Mouse (Mus musculus) telencephalon, adult 2 months (tissue): ENCODE results near the gene Fosb.
A peak's percentile ranks its signal among the peaks of the same experiment; 100 is the strongest.

Experiments
- DNase-seq: peaks from one replicate; pipeline ENCODE4 v3.0.0-alpha.2; 2011; ENCODE audit warnings: low read depth, low spot score

The Fosb gene

GRCm38 (mm10) chr7:19306819-19307738, 2.8 kb downstream of the Fosb start:
- DNase-seq = no peak

DNA sequence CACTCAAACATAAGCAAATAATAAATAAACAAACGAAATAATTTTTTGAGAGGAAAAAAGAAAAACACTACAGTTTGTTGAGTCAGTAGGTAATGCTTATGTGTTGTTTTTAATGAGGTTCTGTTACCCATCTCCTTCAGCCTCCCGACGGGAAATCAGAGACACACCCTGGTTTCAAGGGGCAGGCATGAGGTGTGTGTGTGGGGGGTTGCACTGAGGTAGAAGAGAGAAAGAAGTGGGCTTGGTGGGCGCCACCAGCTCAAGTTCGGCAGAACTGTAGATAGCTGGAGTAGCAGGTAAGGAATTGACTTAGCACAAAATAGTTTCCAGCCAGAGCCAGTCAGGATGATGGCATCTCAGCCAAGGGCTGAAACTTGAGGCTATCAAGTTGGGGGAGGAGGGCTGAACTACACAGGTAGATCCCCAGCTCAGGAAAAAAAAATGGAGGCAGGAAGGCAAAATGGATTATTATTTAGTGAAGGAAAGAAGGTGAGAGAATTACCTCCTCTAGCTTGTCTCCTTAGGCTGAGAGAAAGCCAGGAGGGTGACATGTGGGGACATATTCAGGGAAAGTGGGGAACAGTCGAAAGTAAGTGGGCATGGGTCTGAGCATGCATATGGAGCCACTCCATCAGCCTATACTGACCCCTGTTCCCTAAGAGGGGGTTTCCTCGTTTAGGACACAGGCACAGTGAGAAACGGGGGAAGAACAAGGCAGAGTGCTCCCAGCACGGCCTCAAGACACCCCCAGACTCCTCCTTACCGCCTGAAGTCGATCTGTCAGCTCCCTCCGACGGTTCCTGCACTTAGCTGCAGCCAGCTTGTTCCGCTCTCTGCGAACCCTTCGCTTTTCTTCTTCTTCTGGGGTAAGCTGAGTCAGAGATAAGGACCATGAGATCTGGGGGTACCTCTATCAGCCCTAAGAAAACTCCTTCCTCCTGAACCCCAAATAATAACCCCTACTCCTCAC, 3.8 kb downstream of the Fosb start:
- no peak for DNase-seq

DNA sequence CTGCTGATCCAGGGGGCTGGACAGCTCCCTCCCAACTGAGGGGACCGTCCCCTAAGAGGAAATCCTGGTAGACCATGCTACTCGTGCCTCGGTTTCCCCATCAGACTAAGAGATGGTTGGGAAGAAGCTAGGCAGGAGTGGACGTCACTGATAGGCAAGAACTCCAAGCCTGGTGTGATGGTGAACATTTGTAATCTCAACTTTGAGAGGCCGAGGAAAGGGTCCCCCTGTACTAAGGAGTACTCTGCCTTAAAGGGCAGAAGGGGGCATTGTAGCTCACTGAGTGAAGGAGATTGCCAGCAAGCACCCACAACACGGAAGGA, 4.5 kb downstream of the Fosb start:
- no peak for DNase-seq

DNA sequence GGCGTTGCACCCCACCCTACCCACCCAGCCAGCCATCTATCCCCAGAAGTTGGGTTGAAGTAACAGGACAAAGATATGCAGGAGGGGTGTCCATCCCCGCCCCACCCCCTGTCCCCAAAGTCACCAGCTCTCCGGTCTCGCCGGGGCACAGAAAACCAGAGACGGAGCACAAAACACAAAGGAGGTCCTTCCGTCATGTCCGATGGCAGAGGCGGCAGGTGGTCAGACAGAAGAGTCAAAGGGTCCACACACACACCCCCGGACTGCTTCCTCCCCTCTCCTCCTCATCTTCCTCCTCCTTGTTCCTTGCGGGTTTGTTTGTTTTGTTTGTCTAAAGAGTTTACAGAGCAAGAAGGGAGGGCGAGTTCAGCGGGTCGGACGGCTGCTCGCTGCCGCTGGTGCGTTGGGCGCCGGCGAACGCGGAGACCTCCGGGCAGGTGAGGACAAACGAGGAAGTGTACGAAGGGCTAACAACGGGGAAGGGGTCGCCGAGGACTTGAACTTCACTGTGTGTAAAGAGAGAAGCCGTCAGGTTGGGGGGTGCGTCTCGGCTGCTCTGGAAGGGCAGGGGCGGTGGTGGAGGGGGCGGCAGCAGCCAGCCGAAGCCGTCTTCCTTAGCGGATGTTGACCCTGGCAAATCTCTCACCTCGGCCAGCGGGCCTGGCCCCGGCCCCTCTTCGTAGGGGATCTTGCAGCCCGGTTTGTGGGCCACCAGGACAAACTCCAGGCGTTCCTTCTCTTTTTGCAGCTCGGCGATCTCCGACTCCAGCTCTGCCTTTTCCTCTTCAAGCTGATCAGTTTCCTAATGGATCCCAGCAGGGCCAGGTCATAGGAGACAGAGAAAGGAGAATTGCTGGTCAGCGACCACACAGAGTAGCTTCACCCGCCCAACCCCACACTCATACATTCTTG, 5.1 kb downstream of the Fosb start:
- DNase-seq = no peak

- DNase-seq = no peak
These were observed 6.1 kb downstream of the Fosb start for GRCm38 (mm10) chr7:19303770-19304169.

DNA sequence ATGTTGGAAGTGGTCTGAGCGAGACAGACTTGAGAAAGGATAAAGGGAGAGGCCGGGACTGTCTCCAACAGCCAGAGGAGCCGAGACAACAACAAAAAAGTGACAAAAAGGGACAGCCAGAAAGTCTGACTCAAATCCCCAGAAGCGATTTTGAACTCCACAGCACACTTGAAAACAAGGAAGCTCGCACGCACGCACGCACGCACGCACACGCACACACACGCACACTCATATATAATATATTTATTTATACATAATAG, 6.9 kb downstream of the Fosb start:
- DNase-seq = no peak

DNA sequence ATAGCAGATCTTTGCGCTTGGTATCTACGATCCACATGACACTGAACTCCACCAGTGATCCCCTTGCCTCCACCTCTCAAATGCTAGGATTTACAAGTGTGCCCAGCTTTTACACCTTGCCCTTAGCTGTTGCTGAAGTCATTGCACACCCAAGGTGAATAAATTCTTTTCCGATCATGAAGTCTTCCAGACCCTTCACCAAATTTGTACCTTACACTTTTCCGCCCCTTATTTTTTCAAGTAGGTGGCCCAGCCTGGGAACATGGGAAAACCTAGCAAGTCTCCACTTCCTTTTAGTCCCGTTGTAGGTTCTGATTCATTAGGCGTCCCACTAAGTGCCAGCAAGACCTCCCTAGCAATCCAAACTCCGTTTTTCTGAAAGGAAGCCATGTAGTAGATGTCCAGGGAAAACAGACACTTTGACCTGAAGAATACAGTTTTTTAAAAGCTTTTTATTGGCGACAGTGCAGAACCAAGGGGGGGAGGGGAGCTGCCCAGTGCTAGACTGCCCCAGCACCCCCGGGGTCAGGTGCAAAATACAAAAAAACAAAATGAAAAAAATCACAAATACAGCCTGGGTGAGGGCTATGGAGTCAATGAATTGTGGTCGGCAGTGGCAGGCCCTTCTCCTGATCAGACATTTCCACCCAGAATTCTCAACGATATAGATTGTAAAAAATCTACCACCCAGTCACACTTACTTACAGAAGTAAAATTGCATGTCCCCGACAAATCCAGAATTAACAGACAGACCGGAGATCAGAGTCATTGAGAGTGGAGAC, 7.4 kb downstream of the Fosb start:
- no peak for DNase-seq

DNA sequence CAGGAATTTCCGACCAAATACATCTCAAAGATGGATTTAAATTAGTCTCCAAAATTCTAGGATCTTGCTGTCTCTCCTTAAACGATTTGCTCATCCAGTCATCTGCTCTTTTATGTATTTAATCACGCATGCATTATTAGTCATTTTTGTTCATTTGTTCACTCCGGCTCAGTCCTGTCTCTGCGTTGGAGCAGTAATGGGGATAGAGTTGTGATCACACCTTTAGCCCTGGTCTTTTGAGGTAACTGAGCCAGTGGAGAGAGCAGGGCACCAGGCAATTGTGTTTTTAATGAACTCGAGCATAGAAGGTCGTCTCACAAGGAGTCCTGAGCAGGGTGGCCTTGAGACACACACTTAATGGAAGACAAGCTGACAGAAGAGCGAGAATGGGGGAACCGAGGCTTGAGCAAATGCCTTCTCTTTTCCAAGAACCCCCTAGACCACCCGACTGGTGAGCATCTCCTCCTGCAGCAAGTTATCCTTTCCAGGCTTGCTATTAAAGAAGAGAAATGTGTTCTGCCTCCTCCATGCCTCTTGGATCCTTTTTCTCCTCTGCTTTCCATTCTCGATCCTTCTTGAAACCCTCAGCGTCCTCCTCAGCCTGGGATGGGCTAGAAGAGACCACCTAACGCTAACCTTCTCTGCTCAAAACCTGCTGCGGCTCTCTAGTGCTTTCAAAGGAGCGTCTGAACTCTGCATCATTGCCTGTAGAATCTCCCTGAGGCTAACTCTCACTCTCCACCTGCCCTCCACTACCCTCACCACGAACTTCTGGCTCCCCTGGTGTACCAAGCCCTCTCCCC, 8.2 kb downstream of the Fosb start:
- DNase-seq = no peak

DNA sequence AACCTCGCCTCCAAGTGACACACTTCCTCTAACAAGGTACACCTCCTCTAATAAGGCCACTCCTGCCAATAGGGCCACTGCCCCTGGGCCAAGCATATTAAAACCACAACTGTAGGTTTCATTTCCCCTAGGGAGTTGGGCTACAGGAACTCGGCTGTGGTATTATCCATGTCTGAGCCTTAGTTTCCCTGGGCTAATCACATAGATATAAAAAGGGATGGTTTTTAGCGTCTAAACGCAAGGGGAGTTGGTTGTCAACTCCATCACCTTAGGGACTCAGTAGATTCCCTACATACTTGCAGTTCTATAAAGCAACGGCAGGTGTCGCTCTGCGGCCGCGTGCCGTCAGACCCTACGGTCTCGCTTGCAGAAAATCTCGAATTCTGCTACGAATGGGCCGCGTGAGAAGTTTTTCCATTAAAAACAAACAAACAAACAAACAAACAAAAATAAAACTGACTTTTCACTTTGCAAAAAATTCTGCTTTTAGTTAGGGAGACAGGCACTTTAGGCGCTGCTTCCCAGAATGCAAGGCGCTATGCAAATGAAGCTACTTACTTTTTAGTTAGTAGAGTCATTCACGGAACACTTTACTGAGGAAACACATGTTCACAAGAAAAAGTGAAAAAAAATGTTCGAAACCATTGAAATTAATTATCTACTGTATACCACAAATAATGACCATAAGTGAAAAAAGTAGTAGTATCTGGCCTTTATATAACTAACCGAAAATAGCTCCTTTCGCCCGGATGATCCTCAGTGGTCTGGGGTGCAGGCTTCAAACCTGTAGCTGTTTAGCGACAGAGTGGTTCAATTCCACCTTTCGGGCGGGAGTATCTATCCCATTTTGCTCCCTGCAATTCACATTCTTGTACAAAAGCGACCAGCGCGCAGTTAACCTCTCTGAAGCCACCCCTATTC, 9.1 kb downstream of the Fosb start:
- peak; percentile 78 for DNase-seq

DNA sequence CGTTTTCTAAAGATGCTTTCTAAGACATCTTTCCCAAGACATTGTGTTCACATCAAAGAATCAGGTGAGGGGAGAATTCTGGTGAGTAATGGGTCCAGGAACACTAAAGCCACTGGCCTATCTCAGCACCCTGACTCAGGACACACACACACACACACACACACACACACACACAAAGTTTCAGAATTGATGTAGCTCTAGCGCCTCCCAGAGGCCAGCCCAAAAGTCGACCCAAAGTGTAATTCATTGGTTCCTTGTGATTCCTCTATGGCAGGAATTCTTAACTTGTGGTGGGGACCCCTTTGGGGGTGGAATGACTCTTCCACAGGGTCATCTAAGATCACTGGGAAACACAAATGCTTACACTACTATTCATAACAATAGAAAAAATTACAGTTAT, 10.7 kb downstream of the Fosb start:
- DNase-seq = no peak

DNA sequence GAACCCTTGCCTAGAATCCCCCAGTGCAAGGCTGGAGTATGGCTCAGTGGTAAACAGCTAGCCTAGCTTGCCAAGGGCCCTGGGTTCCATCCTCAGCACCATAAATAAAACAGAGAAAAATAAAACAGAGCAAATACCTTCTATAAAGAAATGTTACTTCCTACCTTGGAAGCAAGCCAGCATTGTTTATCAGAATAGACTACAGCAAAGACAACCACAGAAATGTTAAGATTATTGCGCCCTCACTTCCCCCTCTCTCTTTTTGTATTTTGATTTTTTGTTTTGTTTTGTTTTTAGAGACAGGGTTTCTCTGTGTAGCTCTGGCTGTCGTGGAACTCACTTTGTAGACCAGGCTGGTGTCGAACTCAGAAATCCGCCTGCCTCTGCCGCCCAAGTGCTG, 12.1 kb downstream of the Fosb start:
- DNase-seq = no peak

GRCm38 (mm10) chr7:19297034-19297433, 12.8 kb downstream of the Fosb start:
- no peak for DNase-seq

DNA sequence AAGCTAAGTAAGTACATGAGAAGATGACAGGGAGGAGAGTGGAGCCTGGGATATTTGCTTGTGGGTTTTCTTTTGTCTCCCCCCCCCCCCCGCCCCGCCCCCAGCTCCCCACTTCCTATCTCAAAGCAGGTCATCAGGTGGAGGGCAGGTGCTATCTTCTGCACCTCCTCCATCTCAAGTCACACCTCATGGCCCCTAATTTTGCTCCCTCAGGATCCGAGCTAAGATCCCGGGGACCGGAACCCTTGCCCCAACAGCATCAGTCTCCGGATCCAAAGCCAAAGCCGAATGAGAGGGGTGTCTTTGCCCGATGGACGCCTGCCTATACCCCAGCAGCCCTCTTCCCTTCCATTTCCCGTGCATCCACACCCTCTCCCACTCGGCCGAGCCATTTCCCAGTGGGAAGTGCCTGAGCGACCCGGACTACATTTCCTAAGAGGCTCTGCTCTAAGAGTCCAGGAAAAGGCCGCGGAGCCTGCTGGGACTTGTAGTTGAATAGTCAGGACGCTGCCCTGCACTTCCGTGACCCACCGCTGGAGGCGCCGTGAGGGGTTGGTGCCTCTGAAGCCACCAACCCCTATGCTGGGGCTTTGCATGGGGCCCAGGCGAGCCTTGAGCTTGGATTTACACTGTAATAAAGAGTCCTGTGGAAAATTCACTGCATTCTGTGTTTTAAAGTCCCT, 14.2 kb downstream of the Fosb start:
- DNase-seq = peak; percentile 92

DNA sequence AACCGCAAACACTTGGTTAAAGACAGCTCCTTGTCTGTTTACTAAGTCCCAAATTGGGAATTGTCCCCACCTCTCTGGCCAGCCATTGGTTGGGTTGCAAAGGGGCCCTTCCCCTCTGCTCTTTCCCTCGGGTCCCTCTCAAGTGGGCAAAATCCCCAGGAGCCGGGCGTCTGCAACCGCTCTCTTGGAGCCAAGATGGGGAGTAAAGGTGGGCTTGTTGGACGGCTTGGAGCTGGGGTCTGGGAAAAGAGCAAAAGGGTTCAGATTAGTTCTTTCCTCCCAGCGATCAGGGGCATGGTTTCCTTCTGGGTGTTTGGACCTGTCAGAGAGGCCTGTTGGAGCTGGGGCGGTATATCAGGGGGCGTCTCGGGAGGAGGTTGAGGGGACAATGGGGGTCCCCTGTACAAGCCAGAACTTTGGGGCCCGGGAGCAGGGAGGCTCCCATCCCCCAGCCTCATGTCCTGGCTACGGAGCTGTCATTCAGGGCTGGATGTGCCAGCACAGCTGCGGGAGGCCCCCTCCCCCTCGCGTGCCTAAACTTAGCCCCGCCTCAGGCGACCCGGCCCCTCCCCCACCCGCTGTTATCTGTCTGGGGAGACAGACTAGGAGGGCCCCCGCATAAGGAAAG, 18.8 kb downstream of the Fosb start:
- DNase-seq = no peak

DNA sequence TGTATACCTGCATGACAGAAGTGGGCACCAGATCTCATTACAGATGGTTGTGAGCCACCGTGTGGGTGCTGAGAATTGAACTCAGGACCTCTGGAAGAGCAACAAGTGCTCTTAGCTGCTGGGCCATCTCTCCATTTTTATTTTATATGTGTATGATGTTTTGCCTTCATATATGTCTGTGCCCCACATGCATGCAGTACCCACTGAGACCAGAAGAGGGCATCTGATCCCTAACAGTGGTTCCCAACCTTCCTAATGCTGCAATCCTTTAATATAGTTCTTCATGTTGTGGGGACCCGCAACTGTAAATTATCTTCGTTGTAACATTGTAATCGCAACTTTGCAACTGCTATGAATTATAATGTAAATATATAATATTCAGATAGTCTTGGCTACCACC, 25.1 kb downstream of the Fosb start:
- DNase-seq = no peak

GRCm38 (mm10) chr7:19283406-19283804, 26.4 kb downstream of the Fosb start:
- no peak for DNase-seq

GRCm38 (mm10) chr7:19282791-19283405, 27.0 kb downstream of the Fosb start:
- DNase-seq = no peak

DNA sequence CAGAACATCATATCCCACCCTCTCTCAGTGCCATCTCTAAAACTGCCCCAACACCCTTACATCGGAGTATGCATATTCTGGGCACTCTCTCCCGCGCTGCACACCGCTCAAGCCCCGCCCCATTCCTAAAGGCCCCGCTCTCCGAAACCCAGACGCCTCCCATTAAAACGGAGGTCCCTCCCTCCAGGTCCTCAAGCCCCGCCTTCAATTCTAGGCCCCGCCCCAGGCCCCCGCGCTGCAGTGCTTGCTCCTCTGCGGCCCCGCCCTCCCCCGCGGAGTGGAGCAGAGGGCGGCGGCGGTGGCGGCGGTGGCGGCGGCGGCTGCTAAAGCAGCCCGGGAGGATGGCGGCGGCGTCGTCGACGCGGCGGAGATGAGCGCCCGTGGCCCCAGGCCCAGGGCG, 27.5 kb downstream of the Fosb start, which contains the start of gene Rtn2:
TSS of gene Rtn2 (plus strand) at position 240 of the 400 bp plus-strand sequence.
- DNase-seq = peak; percentile 64
